Mouse (Mus musculus) CD4-positive, CD25-positive, alpha-beta regulatory T cell, adult 4 months (primary cell): ENCODE results near the gene Foxj2. TPM values are rescaled to one million over a fixed set of nuclear protein-coding genes. Genes with fewer than 3 reads are reported as not detected.
A peak's percentile ranks its signal among the peaks of the same experiment; 100 is the strongest.

Experiments used
- ATAC-seq: one replicate; pipeline ENCODE4 v1.8.0; 2017
- polyA plus RNA-seq, 2 experiments: library from polyadenylated mRNA; unstranded; fragments of 100-300 nt; shearing (Covaris generic); gene quantifications; one replicate each; pipeline ENCODE4 v1.2.1; 2017

The Foxj2 gene
- polyA plus RNA-seq, 2 experiments from 2014 or later, result 8.5 to 9.2 TPM

DNA sequence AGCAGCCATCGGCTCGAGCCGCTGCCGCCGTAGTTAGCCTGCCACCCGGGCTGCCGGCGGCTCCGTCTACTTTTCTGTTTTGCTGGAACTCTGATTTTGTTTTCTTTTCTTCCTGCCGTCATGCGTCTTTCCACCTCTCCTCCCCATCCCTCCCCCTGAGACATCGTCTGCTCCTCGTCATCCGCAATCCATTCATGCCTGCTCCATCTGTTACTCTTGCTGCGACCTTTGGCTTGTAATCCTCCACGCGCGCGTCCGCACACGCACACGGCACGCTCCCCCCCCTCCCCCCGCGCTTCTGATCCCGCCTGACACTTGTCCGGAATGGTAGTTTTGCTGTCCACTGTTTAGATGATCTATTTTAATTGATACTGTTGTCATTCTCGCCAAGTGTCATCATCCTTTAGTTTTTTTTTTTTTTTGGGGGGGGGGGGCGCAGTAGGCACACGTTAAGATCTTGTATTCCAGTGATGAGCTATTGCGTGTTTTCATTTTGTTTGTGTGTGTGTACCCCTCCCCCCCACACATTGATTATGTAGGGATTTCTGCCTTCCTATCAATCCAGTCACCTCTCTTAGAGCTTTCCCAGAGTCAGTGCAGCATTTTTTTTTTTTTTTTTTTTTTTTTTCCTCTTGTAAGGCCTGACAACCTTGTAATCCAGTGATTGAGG, 55.1 kb downstream of the Foxj2 start:
- peak; percentile 54 for ATAC-seq

DNA sequence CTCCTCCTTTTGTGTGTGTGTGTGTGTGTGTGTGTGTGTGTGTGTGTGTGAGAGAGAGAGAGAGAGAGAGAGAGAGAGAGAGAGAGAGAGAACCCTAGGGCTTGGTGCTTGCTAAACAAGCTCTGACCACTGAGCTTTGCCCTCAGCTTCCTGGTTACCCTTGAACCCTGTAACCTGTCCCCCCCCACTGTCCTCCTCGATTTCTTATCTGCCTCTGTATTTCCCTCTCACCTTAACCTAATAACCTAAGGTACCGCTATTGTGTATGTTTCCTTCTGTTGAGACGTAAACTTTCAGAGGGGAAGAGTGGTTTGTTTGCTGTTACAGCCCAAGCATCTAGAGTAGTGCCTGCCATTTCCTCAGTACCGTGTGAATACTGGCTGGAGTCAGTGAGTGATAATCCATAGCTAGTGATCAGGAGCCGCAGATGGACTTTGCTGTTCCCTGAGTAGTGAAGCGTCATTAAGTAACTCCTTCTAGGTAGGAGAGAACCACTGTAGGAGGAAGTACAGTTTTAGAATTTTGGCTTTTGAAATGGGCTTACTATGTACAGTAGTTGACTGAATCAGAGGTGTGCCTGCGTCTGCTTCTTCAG, 59.5 kb downstream of the Foxj2 start:
- no peak for ATAC-seq

DNA sequence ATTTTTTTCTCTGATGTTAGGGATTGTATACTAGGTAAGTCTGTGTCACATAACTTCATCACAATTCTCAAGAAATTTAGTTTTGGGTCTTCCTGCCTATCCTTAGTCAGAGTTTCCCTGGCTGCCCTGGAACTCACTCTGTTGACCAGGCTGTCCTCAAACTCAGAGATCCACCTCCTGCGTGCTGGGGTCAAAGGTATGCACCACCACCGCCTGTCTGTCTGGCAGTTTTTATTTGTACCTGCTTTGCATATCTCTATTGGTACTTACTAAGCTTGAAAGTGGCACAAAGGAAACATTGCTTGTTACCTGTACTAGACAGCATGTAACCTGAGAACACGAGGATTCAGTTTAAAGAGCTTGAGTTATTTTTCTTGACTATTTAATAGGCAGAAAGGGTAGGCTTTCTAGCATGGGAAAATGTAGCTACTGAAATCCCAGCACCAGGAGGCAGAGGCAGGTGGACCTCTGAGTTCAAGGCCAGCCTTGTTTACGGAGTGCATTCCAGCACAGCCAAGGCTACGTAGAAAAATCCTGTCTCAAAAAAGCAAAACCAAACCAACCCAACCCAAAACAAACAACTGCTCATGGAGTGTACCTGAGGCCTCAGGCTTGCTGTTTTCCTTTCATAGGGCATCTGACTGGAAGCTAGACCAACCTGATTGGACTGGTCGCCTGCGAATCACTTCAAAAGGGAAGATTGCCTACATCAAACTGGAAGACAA, 60.2 kb downstream of the Foxj2 start:
- no peak for ATAC-seq

GRCm38 (mm10) chr6:122881287-122881686, 61.6 kb downstream of the Foxj2 start:
- ATAC-seq, result no peak

GRCm38 (mm10) chr6:122883603-122884002, 63.9 kb downstream of the Foxj2 start:
- ATAC-seq, result no peak

DNA sequence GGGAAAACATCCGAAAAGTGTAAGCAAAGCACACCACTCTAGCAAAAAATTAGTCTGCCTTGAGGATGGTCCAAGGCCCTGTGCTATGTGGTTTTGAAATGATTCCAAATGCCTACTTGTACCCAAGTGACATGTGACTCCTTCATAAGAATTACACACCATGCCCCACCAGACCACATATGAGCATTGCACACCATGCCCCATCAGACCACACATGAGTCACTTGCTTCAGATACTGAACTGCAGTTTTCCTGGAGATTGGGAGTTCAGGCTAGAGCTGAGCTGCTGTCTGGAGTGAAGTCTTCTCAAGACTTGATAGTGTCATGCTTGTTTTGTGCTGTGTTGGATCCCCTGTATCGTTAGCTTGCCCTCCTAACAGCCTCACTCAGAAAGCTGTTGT, 69.9 kb downstream of the Foxj2 start:
- no peak for ATAC-seq

GRCm38 (mm10) chr6:122892442-122893049, 72.8 kb downstream of the Foxj2 start:
- ATAC-seq, result peak; percentile 54

Other genes starting within 250 kb of the Foxj2 start
- 10 to 100 TPM; 24.3 to 35.4 TPM for gene Apobec1, start 217.5 kb upstream of the Foxj2 start, polyA plus RNA-seq
- gene Gdf3, start 209.8 kb upstream of the Foxj2 start, polyA plus RNA-seq, result not detected
- gene Dppa3, start 193.5 kb upstream of the Foxj2 start, polyA plus RNA-seq, result not detected
- gene Nanog, start 112.4 kb upstream of the Foxj2 start, polyA plus RNA-seq, result under 1 TPM in 1 of 2 experiments, not detected in 1; 0.22 TPM
- gene Slc2a3, start 18.3 kb upstream of the Foxj2 start, polyA plus RNA-seq, result 100 to 1,000 TPM; 103 to 138 TPM
- under 1 TPM; 0.18 to 0.27 TPM for gene C3ar1, start 36.2 kb downstream of the Foxj2 start, polyA plus RNA-seq
- 10 to 100 TPM; 63.7 to 80.3 TPM for gene Necap1, start 54.6 kb downstream of the Foxj2 start, polyA plus RNA-seq
- 1 to 10 TPM in 1 of 2 experiments, under 1 TPM in 1; 0.82 to 1.3 TPM for gene Clec4a1, start 101.9 kb downstream of the Foxj2 start, polyA plus RNA-seq
- gene Clec4a3, start 132.6 kb downstream of the Foxj2 start, polyA plus RNA-seq, result under 1 TPM in 1 of 2 experiments, not detected in 1; 0.56 TPM
- gene Clec4a4, start 170.5 kb downstream of the Foxj2 start, polyA plus RNA-seq, result not detected
- not detected for gene Clec4b1, start 230.0 kb downstream of the Foxj2 start, polyA plus RNA-seq